Mouse (Mus musculus) MEL (cell line): ENCODE results near the gene Phb. TPM values are rescaled to one million over a fixed set of nuclear protein-coding genes. Genes with fewer than 3 reads are reported as not detected.

Experiments
- DNase-seq: peaks from one replicate; pipeline ENCODE4 v3.0.0; 2011; ENCODE audit warnings: low read depth, low spot score
- H3K27ac ChIP-seq: 2 replicates; pipeline ENCODE4 v1.5.1; 2012; ENCODE audit warnings: low read depth, mild to moderate bottlenecking, control low read depth, low read length, moderate library complexity; ENCODE audit not compliant: control insufficient read depth
- H3K27me3 ChIP-seq, 2 experiments: fragments of 150-350 bp in 1 of 2; sonication (generic) in 1 of 2; 2 replicates each; pipeline ENCODE4 v1.6.1; 2012; ENCODE audit warnings: low read length in 2 of 2, mild to moderate bottlenecking in 2 of 2, improper control_type of control experiment in 1 of 2, moderate library complexity in 1 of 2; ENCODE audit not compliant: insufficient read depth in 2 of 2, control insufficient read depth in 1 of 2
- H3K36me3 ChIP-seq, 2 experiments: 2 replicates each; pipeline ENCODE4 v1.6.1; 2012 to 2014; ENCODE audit warnings: low read length in 2 of 2, improper control_type of control experiment in 1 of 2, inconsistent platforms in 1 of 2, mild to moderate bottlenecking in 1 of 2; ENCODE audit not compliant: insufficient read depth in 2 of 2, control insufficient read depth in 1 of 2
- H3K4me1 ChIP-seq, 2 experiments: fragments of 150-350 bp in 1 of 2; sonication (generic) in 1 of 2; 2 replicates each; pipeline ENCODE4 v1.6.1; 2012; ENCODE audit warnings: low read length in 2 of 2, improper control_type of control experiment in 1 of 2, mild to moderate bottlenecking in 1 of 2; ENCODE audit not compliant: insufficient read depth in 2 of 2, control insufficient read depth in 1 of 2
- H3K4me3 ChIP-seq, 2 experiments: fragments of 150-350 bp in 1 of 2; sonication (generic) in 1 of 2; 2 replicates each; pipeline ENCODE4 v1.5.1; 2012; ENCODE audit warnings: low read depth in 2 of 2, low read length in 2 of 2, mild to moderate bottlenecking in 2 of 2, moderate library complexity in 2 of 2, control low read depth in 1 of 2, improper control_type of control experiment in 1 of 2; ENCODE audit not compliant: control insufficient read depth in 1 of 2, insufficient read depth in 1 of 2
- H3K79me2 ChIP-seq: 2 replicates; pipeline ENCODE4 v1.6.1; 2012; ENCODE audit warnings: mild to moderate bottlenecking, low read length, moderate library complexity; ENCODE audit not compliant: control insufficient read depth, poor library complexity, insufficient read depth
- H3K9ac ChIP-seq: 2 replicates; pipeline ENCODE4 v1.6.1; 2012; ENCODE audit warnings: low read depth, mild to moderate bottlenecking, control low read depth, low read length, moderate library complexity; ENCODE audit not compliant: control insufficient read depth, poor library complexity, severe bottlenecking
- H3K9me3 ChIP-seq: fragments of 150-350 bp; sonication (generic); replicated peaks from 2 replicates; pipeline ENCODE4 v1.6.1; 2012; ENCODE audit warnings: mild to moderate bottlenecking, low read length, improper control_type of control experiment, moderate library complexity; ENCODE audit not compliant: insufficient read depth
- BHLHE40 ChIP-seq: IDR thresholded peaks from 2 replicates; pipeline ENCODE4 v1.6.1; 2012; ENCODE audit warnings: low read depth, mild to moderate bottlenecking, inconsistent platforms, low read length, improper control_type of control experiment, borderline replicate concordance
- CHD1 ChIP-seq: IDR thresholded peaks from 2 replicates; pipeline ENCODE4 v1.6.1; 2012; ENCODE audit warnings: low read depth, mild to moderate bottlenecking, inconsistent platforms, low read length, improper control_type of control experiment
- E2F4 ChIP-seq: IDR thresholded peaks from 2 replicates; pipeline ENCODE4 v1.6.1; 2011; ENCODE audit warnings: low read depth, low read length, improper control_type of control experiment, borderline replicate concordance
- EP300 ChIP-seq, 2 experiments: IDR thresholded peaks; 2 replicates each; pipeline ENCODE4 v1.6.1; 2011; ENCODE audit warnings: improper control_type of control experiment in 2 of 2, low read length in 2 of 2, low read depth in 1 of 2, mild to moderate bottlenecking in 1 of 2
- HCFC1 ChIP-seq: IDR thresholded peaks from 2 replicates; pipeline ENCODE4 v1.6.1; 2012; ENCODE audit warnings: low read depth, mild to moderate bottlenecking, inconsistent platforms, low read length, improper control_type of control experiment, moderate library complexity
- JUND ChIP-seq: IDR thresholded peaks from 2 replicates; pipeline ENCODE4 v1.6.1; 2011; ENCODE audit warnings: low read depth, mild to moderate bottlenecking, improper control_type of control experiment, low read length
- KAT2A ChIP-seq: conservative IDR thresholded peaks from 2 replicates; pipeline ENCODE4 v1.6.1; 2012; ENCODE audit warnings: low read depth, low read length, improper control_type of control experiment, inconsistent platforms
- MEF2A ChIP-seq: IDR thresholded peaks from 2 replicates; pipeline ENCODE4 v1.6.1; 2014; ENCODE audit warnings: low read depth, mild to moderate bottlenecking, inconsistent platforms, low read length, improper control_type of control experiment; ENCODE audit not compliant: poor library complexity, insufficient replicate concordance, severe bottlenecking; ENCODE audit errors: extremely low read depth
- MYB ChIP-seq: IDR thresholded peaks from 2 replicates; pipeline ENCODE4 v1.6.1; 2011; ENCODE audit warnings: mild to moderate bottlenecking, low read depth, low read length, improper control_type of control experiment
- NELFE ChIP-seq: IDR thresholded peaks from 2 replicates; pipeline ENCODE4 v1.6.1; 2011; ENCODE audit warnings: low read depth, low read length, improper control_type of control experiment
- NRF1 ChIP-seq: IDR thresholded peaks from 2 replicates; pipeline ENCODE4 v1.6.1; 2014; ENCODE audit warnings: low read depth, mild to moderate bottlenecking, inconsistent platforms, low read length, improper control_type of control experiment, moderate library complexity; ENCODE audit not compliant: poor library complexity, insufficient read depth, severe bottlenecking
- POLR2A ChIP-seq, 2 experiments: IDR thresholded peaks; 2 replicates each; pipeline ENCODE4 v1.6.1; 2011 to 2012; ENCODE audit warnings: low read length in 2 of 2, mild to moderate bottlenecking in 2 of 2, control low read depth in 1 of 2, improper control_type of control experiment in 1 of 2, low read depth in 1 of 2, moderate library complexity in 1 of 2; ENCODE audit not compliant: control insufficient read depth in 1 of 2, insufficient read depth in 1 of 2, poor library complexity in 1 of 2
- POLR2AphosphoS5 ChIP-seq: IDR thresholded peaks from 2 replicates; pipeline ENCODE4 v1.6.1; 2012; ENCODE audit warnings: low read depth, borderline replicate concordance, mild to moderate bottlenecking, inconsistent platforms, low read length, moderate library complexity, mixed read lengths
- SIN3A ChIP-seq: IDR thresholded peaks from 2 replicates; pipeline ENCODE4 v1.6.1; 2012; ENCODE audit warnings: low read length, improper control_type of control experiment, inconsistent platforms
- SMC3 ChIP-seq: IDR thresholded peaks from 2 replicates; pipeline ENCODE4 v1.6.1; 2011; ENCODE audit warnings: low read depth, low read length, improper control_type of control experiment
- TAL1 ChIP-seq: IDR thresholded peaks from 2 replicates; pipeline ENCODE4 v1.6.1; 2012; ENCODE audit warnings: mild to moderate bottlenecking, inconsistent platforms, low read length, moderate library complexity, mixed read lengths
- TBP ChIP-seq: IDR thresholded peaks from 2 replicates; pipeline ENCODE4 v1.8.0; 2011; ENCODE audit warnings: low read depth, low read length, improper control_type of control experiment
- TCF12 ChIP-seq: IDR thresholded peaks from 2 replicates; pipeline ENCODE4 v1.6.1; 2014; ENCODE audit warnings: low read depth, mild to moderate bottlenecking, inconsistent platforms, low read length, improper control_type of control experiment, moderate library complexity
- UBTF ChIP-seq: IDR thresholded peaks from 2 replicates; pipeline ENCODE4 v1.6.1; 2012; ENCODE audit warnings: low read depth, mild to moderate bottlenecking, inconsistent platforms, low read length, improper control_type of control experiment, moderate library complexity, borderline replicate concordance; ENCODE audit not compliant: insufficient read depth
- USF1 ChIP-seq: IDR thresholded peaks from 2 replicates; pipeline ENCODE4 v1.6.1; 2014; ENCODE audit warnings: low read depth, mild to moderate bottlenecking, inconsistent platforms, low read length, improper control_type of control experiment, moderate library complexity
- ZC3H11A ChIP-seq: IDR thresholded peaks from 2 replicates; pipeline ENCODE4 v1.6.1; 2012; ENCODE audit warnings: low read depth, mild to moderate bottlenecking, inconsistent platforms, low read length, improper control_type of control experiment
- ZMIZ1 ChIP-seq: IDR thresholded peaks from 2 replicates; pipeline ENCODE4 v1.6.1; 2012; ENCODE audit warnings: low read depth, mild to moderate bottlenecking, inconsistent platforms, low read length, improper control_type of control experiment, moderate library complexity
- ZNF384 ChIP-seq: IDR thresholded peaks from 2 replicates; pipeline ENCODE4 v1.6.1; 2012; ENCODE audit warnings: low read depth, mild to moderate bottlenecking, inconsistent platforms, low read length, improper control_type of control experiment
- polyA plus RNA-seq, 2 experiments: library from polyadenylated mRNA; stranded (reverse) in 1 of 2; unstranded in 1 of 2; fragments of >175 nt in 1 of 2; fragments of >200 nt in 1 of 2; gene quantifications; 2 replicates each; pipeline versions ENCODE4 v1.2.1 to v1.2.4; 2012; ENCODE audit warnings: low replicate concordance in 2 of 2, low read depth in 1 of 2; ENCODE audit not compliant: insufficient read length in 2 of 2, insufficient read depth in 1 of 2, missing spikeins in 1 of 2
- total RNA-seq: library from RNA; depleted of rRNA; stranded (reverse); fragments of 300-350 nt; gene quantifications from 2 replicates; pipeline ENCODE4 v1.2.3, GENCODE M21; 2012

The Phb gene
- total and polyA plus RNA-seq, 3 experiments, result 302 to 788 TPM; not detected in 1

DNA sequence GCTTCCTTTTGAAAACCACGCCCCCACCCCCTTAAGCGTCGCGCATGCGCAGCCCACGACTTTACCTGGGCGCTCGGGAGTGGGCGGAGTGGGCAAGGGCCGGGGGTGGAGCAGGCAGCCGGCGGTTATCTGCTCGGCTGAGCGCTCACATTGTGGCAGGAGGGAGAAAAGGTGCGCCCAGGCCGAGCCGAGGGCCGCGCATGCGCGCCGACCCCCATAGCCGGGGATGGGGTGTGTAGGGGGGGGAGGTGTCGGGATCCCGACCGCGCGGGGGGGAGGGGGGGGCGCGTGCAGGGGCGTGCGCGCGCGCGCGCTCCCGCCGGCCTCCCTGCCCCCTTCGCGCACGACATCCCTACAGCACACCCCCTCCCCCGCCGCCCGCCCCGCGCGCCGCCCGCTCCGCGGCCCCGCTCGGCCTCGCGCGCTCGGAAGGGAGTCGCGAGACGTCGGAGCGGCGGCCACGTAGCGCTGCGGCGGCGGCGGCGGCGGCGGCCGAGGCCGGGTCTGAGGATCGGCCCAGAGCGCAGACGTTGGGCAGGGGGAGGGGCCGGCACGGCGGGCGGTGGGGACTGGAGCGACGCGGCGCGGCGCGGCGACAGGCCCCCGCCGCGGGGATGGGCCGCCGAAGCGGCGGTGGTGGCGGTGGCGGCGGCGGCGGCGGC is 45.9 kb downstream of the Phb start, which contains the start of gene Zfp652 (continued):
- TF ChIP-seq ZMIZ1 (peak; percentile 3; the same call in 1 of the 2 replicates), JUND (no peak), SMC3 (no peak; the same call in 1 of the 2 replicates), NRF1 (peak; percentile 92), MYB (peak; percentile 11; the same call in 1 of the 2 replicates), USF1 (no peak), MEF2A (no peak), TAL1 (peak; percentile 22; the same call in 1 of the 2 replicates), NELFE (peak; percentile 23), ZNF384 (no peak), KAT2A (peak; percentile 35), UBTF (no peak), SIN3A (no peak; the same call in none of the 2 replicates)

DNA sequence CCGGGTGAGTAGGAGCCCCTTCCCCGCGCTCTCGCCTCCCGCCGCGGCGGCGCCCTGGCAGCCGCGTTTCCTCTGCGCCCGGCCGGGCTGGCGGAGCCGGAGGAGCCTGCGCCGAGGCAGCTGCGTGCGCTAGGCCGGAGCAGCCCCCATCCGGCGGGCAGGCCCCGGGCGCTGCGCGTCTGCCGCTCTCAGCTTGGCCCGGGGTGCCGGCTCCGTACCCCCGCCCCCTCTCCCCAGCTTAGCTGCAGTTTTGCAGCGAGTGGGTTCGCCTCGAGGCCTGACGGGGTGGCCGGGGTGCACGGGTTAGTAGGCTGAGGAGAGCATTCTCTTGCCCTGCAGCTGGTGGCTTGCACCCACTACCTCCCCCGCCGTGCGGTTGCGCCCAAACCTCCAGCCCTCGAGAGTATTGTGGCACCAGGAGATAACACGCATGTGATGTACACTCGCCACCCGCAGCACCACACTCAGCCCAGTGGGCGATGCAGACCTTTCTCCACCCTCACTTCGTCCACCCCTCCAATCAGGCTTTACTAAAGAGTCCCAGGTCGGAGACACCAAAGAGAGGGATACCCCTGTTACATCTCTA is 46.6 kb downstream of the Phb start:
- H3K36me3 ChIP-seq, result peaks cover 4 to 47% of the 10 kb centered on the region in 2 experiments; a peak in 3 of 4 replicates
- H3K27me3 ChIP-seq, result no peaks in the 10 kb centered on the region
- H3K27ac ChIP-seq, result peak overlapping the region; percentile 87
- TF ChIP-seq EP300 (IDR thresholded peaks at IDR 0.05; ENCODE audit: low read depth in 1 of 2, low read length in 2 of 2) (no peak; a peak in 1 of 4 replicates), NRF1 (peak; percentile 22; the same call in 1 of the 2 replicates), TBP (no peak; the same call in 1 of the 2 replicates), USF1 (no peak), TAL1 (peak; percentile 59), BHLHE40 (no peak), KAT2A (no peak), ZC3H11A (no peak), TCF12 (no peak), POLR2AphosphoS5 (peak; percentile 52; the same call in 1 of the 2 replicates), E2F4 (no peak), ZMIZ1 (no peak), HCFC1 (no peak), POLR2A (IDR thresholded peaks at IDR 0.05; ENCODE audit: control insufficient read depth in 1 of 2, insufficient read depth in 1 of 2, low read depth in 1 of 2, low read length in 2 of 2, poor library complexity in 1 of 2) (peak in 1 of 2 experiments; percentile 46; a peak in 2 of 4 replicates), MEF2A (no peak), CHD1 (no peak), UBTF (peak; percentile 94; the same call in 1 of the 2 replicates)
- peaks cover 50% of the 10 kb centered on the region for H3K79me2 ChIP-seq
- peak overlapping the region; percentile 86 to 91 for H3K4me3 ChIP-seq
- peak overlapping the region; percentile 93 for H3K9ac ChIP-seq
- H3K4me1 ChIP-seq, result peaks cover 16 to 34% of the 10 kb centered on the region in 2 experiments
- no peaks in the 10 kb centered on the region for H3K9me3 ChIP-seq
- peak; percentile 81 for DNase-seq
